Mouse (Mus musculus) midbrain, embryonic 14.5 days (tissue): ENCODE results near the gene Nlrc4. TPM values are rescaled to one million over a fixed set of nuclear protein-coding genes. Genes with fewer than 3 reads are reported as not detected.

Source experiments
- ATAC-seq: fragments of 200-750 bp; cut with Nextera tagmentation; 2 replicates; pipeline ENCODE4 v1.8.0; 2017; ENCODE audit warnings: moderate number of reproducible peaks, moderate library complexity; ENCODE audit not compliant: low FRiP score, low TSS enrichment
- DNase-seq: peaks from one replicate; pipeline ENCODE4 v3.0.0-alpha.2; 2015
- H3K27ac ChIP-seq: fragments of 300-500 bp; sonication (generic); replicated peaks from 2 replicates; pipeline ENCODE4 v1.5.1; 2014; ENCODE audit warnings: mild to moderate bottlenecking, low read depth, low read length, moderate library complexity
- H3K27me3 ChIP-seq: fragments of 300-500 bp; sonication (generic); 2 replicates; pipeline ENCODE4 v1.6.1; 2014; ENCODE audit warnings: low read length, control low read depth, mixed read lengths; ENCODE audit not compliant: control insufficient read depth, insufficient read depth
- H3K36me3 ChIP-seq: fragments of 300-500 bp; sonication (generic); 2 replicates; pipeline ENCODE4 v1.6.1; 2014; ENCODE audit warnings: low read length, control low read depth; ENCODE audit not compliant: control insufficient read depth, insufficient read depth
- H3K4me1 ChIP-seq: fragments of 300-500 bp; sonication (generic); 2 replicates; pipeline ENCODE4 v1.6.1; 2014; ENCODE audit warnings: mild to moderate bottlenecking, antibody characterized with exemption, low read length, control low read depth; ENCODE audit not compliant: control insufficient read depth, insufficient read depth
- H3K4me2 ChIP-seq: fragments of 300-500 bp; sonication (generic); 2 replicates; pipeline ENCODE4 v1.6.1; 2014; ENCODE audit warnings: mild to moderate bottlenecking, low read length, moderate library complexity
- H3K4me3 ChIP-seq: fragments of 300-500 bp; sonication (generic); replicated peaks from 2 replicates; pipeline ENCODE4 v1.5.1; 2014; ENCODE audit warnings: low read depth, low read length
- H3K9ac ChIP-seq: fragments of 300-500 bp; sonication (generic); replicated peaks from 2 replicates; pipeline ENCODE4 v1.6.1; 2014; ENCODE audit warnings: mild to moderate bottlenecking, low read length, moderate library complexity
- H3K9me3 ChIP-seq: fragments of 300-500 bp; sonication (generic); 2 replicates; pipeline ENCODE4 v1.6.1; 2016; ENCODE audit warnings: low read length, control low read depth, mixed read lengths; ENCODE audit not compliant: control insufficient read depth
- WGBS: fragments of 180-500 bp; shearing (Covaris S2); extraction: QIAGEN DNeasy Blood & Tissue Kit; methylation state at CpG from one replicate; pipeline ENCODE4 v1.1.7; 2014; 5-methylcytosine and 5-hydroxymethylcytosine counted together
- polyA plus RNA-seq: library from polyadenylated mRNA; unstranded; fragments of >200 nt; fragmentation: Nextera tagmentation; extraction: Ambion mirVana; gene quantifications from 2 replicates; pipeline ENCODE4 v1.2.1, GENCODE M21; 2014

Nlrc4 gene
- polyA plus RNA-seq, 1 experiment from 2014 or later = 0.28 TPM

- peak; percentile 98 for DNase-seq
- Histone ChIP-seq H3K36me3 (0 out of 2 replicates have a peak, but pooled peaks cover 3% of the 10 kb centered on the region), H3K27me3 (no peaks in the 10 kb centered on the region), H3K9me3 (no peaks in the 10 kb centered on the region), H3K4me1 (no peaks in the 10 kb centered on the region), H3K4me2 (peak within 1 kb of the TSS; percentile 69), H3K9ac (peak within 1 kb of the TSS; percentile 75), H3K27ac (peak within 1 kb of the TSS; percentile 88), H3K4me3 (peak within 1 kb of the TSS; percentile 69)
- under 1% methylated on average over 41 of the region's 41 CpGs for WGBS
- peak; percentile 99 for ATAC-seq
These were observed 63.4 kb downstream of the Nlrc4 start, which contains the start of gene Slc30a6 for GRCm38 (mm10) chr17:74395383-74396065. Slc30a6 (plus strand) TSS chr17:74395608.

GRCm38 (mm10) chr17:74394855-74395254 is 64.1 kb downstream of the Nlrc4 start:
- 0 out of 2 replicates have a peak overlapping the region, but pooled peaks have one; percentile 13 for H3K27ac ChIP-seq
- H3K4me2 ChIP-seq = peak overlapping the region; percentile 69
- H3K36me3 ChIP-seq = peaks cover 10% of the 10 kb centered on the region; the same call in 1 of the 2 replicates
- DNase-seq (no peak), ATAC-seq (peak; percentile 26; the same call in 1 of the 2 replicates)
- peak overlapping the region; percentile 69 for H3K4me3 ChIP-seq
- no peaks in the 10 kb centered on the region for H3K9me3 ChIP-seq
- no peaks in the 10 kb centered on the region for H3K27me3 ChIP-seq
- 29% methylated on average over 16 of the region's 16 CpGs for WGBS
- no peaks in the 10 kb centered on the region for H3K4me1 ChIP-seq
- H3K9ac ChIP-seq = peak overlapping the region; percentile 36; the same call in 1 of the 2 replicates

GRCm38 (mm10) chr17:74394381-74394780 is 64.6 kb downstream of the Nlrc4 start:
- Histone ChIP-seq H3K4me1 (no peaks in the 10 kb centered on the region), H3K9me3 (no peaks in the 10 kb centered on the region), H3K27ac (no peak overlapping the region), H3K27me3 (no peaks in the 10 kb centered on the region), H3K4me2 (peak overlapping the region; percentile 69), H3K36me3 (peaks cover 12% of the 10 kb centered on the region), H3K9ac (no peak overlapping the region), H3K4me3 (no peak overlapping the region)
- ATAC-seq (no peak), DNase-seq (no peak)
- 70% methylated on average over 2 of the region's 2 CpGs for WGBS

GRCm38 (mm10) chr17:74389847-74390246 is 69.1 kb downstream of the Nlrc4 start:
- H3K36me3 ChIP-seq = peaks cover 54% of the 10 kb centered on the region
- no peaks in the 10 kb centered on the region for H3K4me1 ChIP-seq
- ATAC-seq = no peak
- no peak overlapping the region for H3K27ac ChIP-seq
- no peak overlapping the region for H3K9ac ChIP-seq
- H3K27me3 ChIP-seq = no peaks in the 10 kb centered on the region
- H3K4me2 ChIP-seq = no peak overlapping the region
- no peak for DNase-seq
- no peak overlapping the region for H3K4me3 ChIP-seq
- no peaks in the 10 kb centered on the region for H3K9me3 ChIP-seq
- WGBS = 82% methylated on average over 3 of the region's 3 CpGs

- ATAC-seq (no peak), DNase-seq (no peak)
- Histone ChIP-seq H3K4me1 (no peaks in the 10 kb centered on the region), H3K9ac (no peak overlapping the region), H3K9me3 (no peaks in the 10 kb centered on the region), H3K4me2 (no peak overlapping the region), H3K4me3 (no peak overlapping the region), H3K27ac (no peak overlapping the region), H3K36me3 (peaks cover 86% of the 10 kb centered on the region), H3K27me3 (no peaks in the 10 kb centered on the region)
These were observed 72.3 kb downstream of the Nlrc4 start for GRCm38 (mm10) chr17:74386657-74387056.

GRCm38 (mm10) chr17:74376916-74377315 is 82.0 kb downstream of the Nlrc4 start:
- Histone ChIP-seq H3K4me3 (no peak overlapping the region), H3K27ac (no peak overlapping the region), H3K27me3 (no peaks in the 10 kb centered on the region), H3K9me3 (no peaks in the 10 kb centered on the region), H3K9ac (no peak overlapping the region), H3K4me2 (no peak overlapping the region), H3K4me1 (no peaks in the 10 kb centered on the region), H3K36me3 (peaks cover 83% of the 10 kb centered on the region)
- DNase-seq (no peak), ATAC-seq (no peak)
- 94% methylated on average over 1 of the region's 1 CpGs for WGBS

Other genes starting within 250 kb of the Nlrc4 start
- gene Memo1, start 163.6 kb downstream of the Nlrc4 start, polyA plus RNA-seq = 59.3 and 64.0 TPM in 2 replicates
- 199 and 211 TPM in 2 replicates for gene Dpy30, start 135.2 kb downstream of the Nlrc4 start, polyA plus RNA-seq
- 52.3 and 58.9 TPM in 2 replicates for gene Spast, start 120.2 kb downstream of the Nlrc4 start, polyA plus RNA-seq
- gene Slc30a6, start 63.5 kb downstream of the Nlrc4 start, polyA plus RNA-seq = 28.4 and 34.6 TPM in 2 replicates
- gene Yipf4, start 30.4 kb upstream of the Nlrc4 start, polyA plus RNA-seq = 57.8 and 65.4 TPM in 2 replicates
- gene Birc6, start 69.2 kb upstream of the Nlrc4 start, polyA plus RNA-seq = 111 and 116 TPM in 2 replicates